Comparison of ENCODE assay signal across 8 mouse cellular contexts in the genomic region with DNA sequence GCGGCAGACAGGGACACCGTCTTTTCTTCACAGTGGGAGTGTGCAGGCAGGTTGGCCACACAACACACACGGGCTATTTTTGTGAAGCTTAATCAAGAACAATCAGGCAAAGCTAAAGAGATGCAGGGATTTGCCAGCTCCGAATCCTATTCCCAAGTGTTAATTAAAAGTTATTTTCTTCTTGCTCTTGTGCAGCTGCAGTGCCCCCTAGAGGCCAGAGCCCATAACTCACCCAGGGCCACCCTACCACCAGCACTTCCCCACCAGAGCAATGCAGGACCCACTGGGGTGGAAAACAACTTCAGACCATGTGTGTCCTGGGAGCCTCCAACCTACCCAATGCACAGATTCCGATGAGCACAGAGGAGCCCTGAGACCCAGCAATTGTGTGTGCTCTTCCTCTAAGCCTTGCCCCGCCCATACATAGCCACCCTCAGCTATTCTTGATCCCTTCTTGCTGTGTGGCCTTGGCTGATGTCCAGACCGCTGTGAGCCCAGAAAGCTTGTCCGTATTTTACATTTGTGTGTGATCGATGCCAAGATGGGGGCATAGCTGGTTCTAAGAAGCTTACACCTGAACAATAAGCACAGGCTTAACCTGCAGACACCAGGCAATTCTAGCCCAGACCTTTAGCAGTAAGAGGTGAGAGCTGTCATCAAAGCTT.
DNase-seq lines count a peak whose midpoint lies in the region; ATAC-seq and TF ChIP-seq lines count a peak whose summit lies in the region.

No protein-coding gene starts in this region.

- no peak overlapping the region for H3K4me3 ChIP-seq in heart, embryonic 11.5 days (ENCODE audit: low read depth, low read length)
- no peak overlapping the region for H3K4me3 ChIP-seq in thymus, adult 2 months (ENCODE audit: control insufficient read depth, insufficient read depth, low read length)

- ATAC-seq in heart, embryonic 11.5 days (replicated peaks; ENCODE audit: insufficient number of reproducible peaks, low FRiP score, low TSS enrichment): no peak

- TF ChIP-seq POLR2A in thymus, adult 2 months (IDR thresholded peaks at IDR 0.05; ENCODE audit: control insufficient read depth, extremely low read depth, insufficient read depth, low read length, poor library complexity): no peak

- peak; percentile 66; the same call in 1 of the 2 replicates for TF ChIP-seq CTCF in thymus, adult 2 months (IDR thresholded peaks at IDR 0.05; ENCODE audit: borderline replicate concordance, control insufficient read depth, extremely low read depth, insufficient read depth, low read length, poor library complexity)

- H3K9ac ChIP-seq in heart, embryonic 11.5 days (ENCODE audit: low read depth, low read length): no peak overlapping the region

- DNase-seq in heart, postnatal 10 days: peak; percentile 14 to 60
- DNase-seq in thymus, adult 2 months: peak; percentile 48
- DNase-seq in thymus, adult 18-20 months: no peak
- DNase-seq in c-Kit-negative CD71-positive TER-119-positive erythroid progenitor cells, embryonic 14.5 days (ENCODE audit: low read depth, low spot score): peak; percentile 17
- DNase-seq in kidney, postnatal 10 days: peak; percentile 60
- DNase-seq in lung, postnatal 36 days: peak; percentile 38
- DNase-seq in urinary bladder, adult 18-20 months (ENCODE audit: low spot score in 2 of 2): no peak

- intact Hi-C loops in heart, postnatal 10 days (cut with DNase I): loop anchor here (5.0 to 10.0 kb wide), 5 partner anchors 303 to 1120 kb away; partner anchors contain the start of gene Cdh4

- WGBS in heart, embryonic 11.5 days (ENCODE audit: insufficient replicate concordance): 66% methylated on average over 9 of the region's 9 CpGs
- WGBS in thymus, adult 2 months: 74% methylated on average over 9 of the region's 9 CpGs

- H3K36me3 ChIP-seq in heart, embryonic 11.5 days (ENCODE audit: control insufficient read depth, insufficient read depth, low read length): no peaks in the 10 kb centered on the region
- no peaks in the 10 kb centered on the region for H3K36me3 ChIP-seq in thymus, adult 2 months (ENCODE audit: control insufficient read depth, insufficient read depth, low read length)

- H3K9me3 ChIP-seq in heart, embryonic 11.5 days (replicated peaks; ENCODE audit: control insufficient read depth, low read length): no peaks in the 10 kb centered on the region

- H3K27ac ChIP-seq in heart, embryonic 11.5 days (ENCODE audit: low read depth, low read length): no peak overlapping the region
- no peak overlapping the region for H3K27ac ChIP-seq in thymus, adult 2 months (ENCODE audit: control insufficient read depth, insufficient read depth, low read length)

- peaks cover 6% of the 10 kb centered on the region for H3K27me3 ChIP-seq in heart, embryonic 11.5 days (ENCODE audit: control insufficient read depth, insufficient read depth, low read length)
- no peaks in the 10 kb centered on the region for H3K27me3 ChIP-seq in thymus, adult 2 months (ENCODE audit: control insufficient read depth, insufficient read depth, low read length)

- no peak overlapping the region for H3K4me2 ChIP-seq in heart, embryonic 11.5 days

- H3K4me1 ChIP-seq in heart, embryonic 11.5 days (ENCODE audit: control insufficient read depth, insufficient read depth, low read length): no peaks in the 10 kb centered on the region
- no peaks in the 10 kb centered on the region for H3K4me1 ChIP-seq in thymus, adult 2 months (replicated peaks; ENCODE audit: control insufficient read depth, insufficient read depth, low read length)

Comparison
In these comparisons a context has a peak if more than half of its experiments do, and no peak if none do; other contexts are left out.
1. DNase-seq: peak in heart, postnatal 10 days (2 of 2), thymus, adult 2 months (single experiment), c-Kit-negative CD71-positive TER-119-positive erythroid progenitor cells, embryonic 14.5 days (single experiment), kidney, postnatal 10 days (single experiment) and lung, postnatal 36 days (single experiment); none in thymus, adult 18-20 months (0 of 2) and urinary bladder, adult 18-20 months (0 of 2).